Mouse (Mus musculus) brown adipose tissue, adult 24 weeks (tissue): ENCODE measurements around the gene Senp1. TPM values are rescaled to one million over a fixed set of nuclear protein-coding genes. Genes with fewer than 3 reads are reported as not detected.

Source experiments
- H3K27ac ChIP-seq: fragments of 200-500 bp; replicated peaks from 2 replicates; pipeline ENCODE4 v1.5.1; 2012; ENCODE audit warnings: low read depth, mild to moderate bottlenecking, low read length
- H3K4me1 ChIP-seq: fragments of 200-500 bp; 2 replicates; pipeline ENCODE4 v1.6.1; 2012; ENCODE audit warnings: low read length, mixed read lengths; ENCODE audit not compliant: control insufficient read depth, insufficient read depth, insufficient read length
- H3K4me3 ChIP-seq: fragments of 200-500 bp; 2 replicates; pipeline ENCODE4 v1.5.1; 2012; ENCODE audit warnings: low read depth, mild to moderate bottlenecking, low read length, moderate library complexity; ENCODE audit not compliant: insufficient read depth
- polyA plus RNA-seq: library from polyadenylated mRNA; stranded (reverse); fragments of >200 nt; gene quantifications from 2 replicates; pipeline ENCODE4 v1.2.4, GENCODE M21; 2012; ENCODE audit not compliant: missing spikeins, insufficient read depth, insufficient read length

The Senp1 gene
- polyA plus RNA-seq, 1 experiment = 6.0 TPM

DNA sequence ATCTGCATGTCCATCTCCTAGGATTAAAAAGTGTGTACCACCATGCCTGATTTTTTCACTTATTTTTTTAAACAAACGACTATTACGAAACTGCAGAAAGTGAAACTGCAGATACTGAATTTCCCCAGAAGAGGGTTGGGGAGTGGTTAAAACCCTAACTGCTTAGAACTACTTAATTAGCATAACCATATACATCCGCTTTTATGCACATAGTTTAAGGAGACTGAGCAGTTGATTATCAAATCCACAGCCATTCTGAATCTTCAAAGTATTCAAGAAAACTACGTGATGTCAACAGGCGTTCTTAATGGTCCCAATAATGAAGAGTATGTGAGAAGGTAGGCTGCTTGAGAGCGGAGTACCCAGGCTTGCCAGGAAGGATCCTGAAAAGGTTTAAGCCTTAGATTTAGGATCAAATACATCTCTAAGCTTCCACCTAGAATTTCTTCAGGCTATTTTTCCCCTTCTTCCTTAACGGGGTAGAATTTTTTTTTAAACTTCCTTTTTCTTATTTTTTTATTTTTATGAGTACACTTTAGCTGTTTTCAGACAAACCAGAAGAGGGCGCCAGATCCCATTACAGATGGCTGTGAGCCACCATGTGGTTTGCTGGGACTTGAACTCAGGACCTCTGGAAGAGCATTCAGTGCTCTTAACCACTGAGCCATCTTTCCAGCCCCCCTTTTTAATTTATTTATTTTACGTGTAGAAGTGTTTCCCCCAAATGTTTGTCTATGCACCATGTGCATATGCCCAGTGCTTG, 3.9 kb downstream of the Senp1 start:
- no peak overlapping the region for H3K4me3 ChIP-seq

DNA sequence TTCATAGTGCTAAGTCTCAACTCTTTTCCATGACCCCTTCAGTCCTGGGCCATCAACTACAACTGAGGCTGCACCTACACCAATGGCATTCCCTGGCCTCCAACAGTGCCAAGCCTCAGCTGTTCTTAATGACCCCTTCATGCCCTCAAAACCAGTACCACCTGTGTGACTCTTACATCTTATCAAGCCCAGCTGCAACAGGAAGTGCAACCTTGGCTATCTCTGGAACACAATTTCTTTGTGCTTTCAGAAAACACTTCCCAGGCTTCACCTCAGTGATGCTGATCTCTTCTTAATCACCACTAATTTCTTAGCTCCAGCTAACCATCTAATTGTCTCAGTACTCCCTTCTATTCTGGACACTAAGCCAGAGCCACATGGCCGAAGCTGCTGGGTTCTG, 4.7 kb downstream of the Senp1 start:
- no peaks in the 10 kb centered on the region for H3K4me1 ChIP-seq
- no peak overlapping the region for H3K4me3 ChIP-seq
- no peak overlapping the region for H3K27ac ChIP-seq

More for the DNA sequence above, 3.9 kb downstream of the Senp1 start:
- Histone ChIP-seq H3K4me1 (no peaks in the 10 kb centered on the region), H3K27ac (no peak overlapping the region; the same call in 1 of the 2 replicates)

DNA sequence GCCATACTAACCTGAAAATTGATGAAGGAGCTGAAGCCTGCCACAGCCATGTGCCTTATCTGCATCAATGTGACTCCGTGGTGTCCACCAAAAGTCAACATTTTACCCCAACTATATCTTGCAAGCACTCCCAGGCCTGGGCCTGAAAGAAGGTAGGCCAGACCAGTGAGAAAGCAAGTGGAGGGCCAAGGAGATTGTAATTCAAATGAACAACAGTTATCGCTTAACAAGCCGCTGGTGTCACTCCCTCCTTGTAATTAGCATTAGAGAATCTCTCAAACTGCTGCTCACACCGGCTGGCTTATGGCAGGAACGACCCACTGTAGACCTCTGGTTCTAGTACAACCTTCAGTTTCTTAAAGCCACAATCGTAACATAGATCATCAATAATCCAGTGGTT, 16.6 kb downstream of the Senp1 start:
- H3K4me3 ChIP-seq = no peak overlapping the region
- no peaks in the 10 kb centered on the region for H3K4me1 ChIP-seq
- no peak overlapping the region for H3K27ac ChIP-seq

DNA sequence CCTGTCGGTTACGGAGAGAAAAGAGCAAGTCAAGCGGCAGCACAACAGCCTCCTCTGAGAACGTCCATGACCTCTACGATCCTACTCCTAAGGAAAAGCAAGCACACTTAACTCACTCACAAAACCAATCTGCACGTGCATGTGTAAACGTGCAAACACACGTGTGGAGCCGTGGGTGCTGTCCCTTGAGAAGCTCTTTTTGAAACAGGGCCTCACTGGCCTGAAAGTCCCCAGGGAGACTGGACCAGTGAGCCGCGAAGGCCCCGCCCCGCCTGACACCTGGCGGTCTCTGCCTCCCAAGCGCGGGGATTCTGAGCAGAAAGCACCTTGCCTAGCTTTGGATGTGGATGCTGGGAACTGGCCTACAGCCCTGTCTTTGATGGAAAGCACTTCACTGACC, 18.5 kb downstream of the Senp1 start:
- no peak overlapping the region for H3K27ac ChIP-seq
- no peaks in the 10 kb centered on the region for H3K4me1 ChIP-seq
- H3K4me3 ChIP-seq = no peak overlapping the region

DNA sequence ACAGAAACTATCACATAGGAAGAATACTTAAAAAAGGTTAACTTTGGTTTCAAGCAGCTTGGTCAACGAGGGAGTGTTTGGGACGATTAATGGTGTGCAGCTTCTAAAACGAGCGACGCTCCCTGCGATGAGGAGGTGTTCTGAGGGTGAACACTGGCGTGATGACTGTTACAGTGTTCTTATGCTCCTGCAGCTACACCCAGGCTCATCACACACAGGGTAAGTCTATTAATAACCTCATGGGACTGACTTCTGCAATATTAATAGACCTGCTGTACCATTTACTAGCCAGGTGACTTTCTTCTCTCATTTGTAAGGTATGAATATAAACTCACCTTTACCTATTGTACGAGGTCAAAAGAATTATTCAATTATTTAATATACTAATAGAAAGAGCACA, 19.0 kb downstream of the Senp1 start:
- no peak overlapping the region for H3K27ac ChIP-seq
- H3K4me3 ChIP-seq = no peak overlapping the region

DNA sequence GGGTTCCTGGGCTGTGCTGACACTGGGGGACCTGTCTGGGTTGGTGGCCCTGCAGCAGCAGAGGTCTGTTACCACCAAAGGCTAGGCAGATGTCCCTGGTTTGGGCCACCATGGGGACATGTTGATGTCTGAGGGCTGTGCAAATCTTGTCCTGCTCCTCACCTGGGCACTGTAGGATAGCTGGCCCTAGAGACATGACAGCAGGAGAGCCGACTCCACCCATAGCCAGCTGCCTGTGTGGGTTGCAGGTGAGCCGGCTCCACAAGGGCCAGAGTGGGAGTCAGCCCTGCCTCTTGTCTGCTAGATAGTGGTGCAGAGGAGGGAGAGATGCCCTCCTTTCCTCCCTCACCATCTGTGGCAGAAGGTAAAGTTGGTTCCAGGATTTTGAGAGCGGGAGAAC, 23.2 kb downstream of the Senp1 start:
- Histone ChIP-seq H3K4me3 (no peak overlapping the region), H3K27ac (no peak overlapping the region), H3K4me1 (no peaks in the 10 kb centered on the region)

More for the DNA sequence above, 19.0 kb downstream of the Senp1 start:
- H3K4me1 ChIP-seq = no peaks in the 10 kb centered on the region

DNA sequence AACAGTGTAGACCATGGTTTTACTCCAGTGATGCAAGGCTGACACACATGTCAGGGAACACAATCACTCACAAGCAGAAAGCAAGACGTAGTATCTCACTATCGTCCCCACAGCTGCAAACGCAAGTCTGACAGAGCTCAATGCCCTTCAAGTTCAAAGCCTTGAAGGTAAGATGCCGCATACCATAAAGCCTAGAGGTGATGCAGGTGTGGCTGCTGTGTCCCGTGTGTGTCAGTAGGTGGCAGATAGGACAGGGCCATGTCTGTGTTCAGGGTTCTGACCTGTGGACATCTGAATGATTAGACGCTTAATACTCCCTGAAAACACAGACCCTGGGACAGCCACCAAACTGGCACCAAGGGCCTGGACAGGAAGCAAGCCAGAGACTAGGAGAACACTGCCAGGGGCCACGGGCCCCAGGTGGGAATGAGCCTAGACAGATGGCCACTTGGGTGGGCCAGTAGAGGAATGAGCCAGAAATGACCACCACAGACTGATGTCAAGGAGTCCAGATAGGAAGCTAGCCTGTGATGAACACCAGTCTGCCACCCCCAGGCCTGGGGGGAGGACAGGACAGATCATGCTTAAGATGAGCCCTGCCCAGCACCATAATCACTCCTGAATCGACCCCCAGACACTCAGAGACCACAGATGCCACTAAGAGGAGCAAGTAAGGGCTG, 23.8 kb downstream of the Senp1 start:
- H3K4me3 ChIP-seq = no peak overlapping the region
- H3K27ac ChIP-seq = no peak overlapping the region

DNA sequence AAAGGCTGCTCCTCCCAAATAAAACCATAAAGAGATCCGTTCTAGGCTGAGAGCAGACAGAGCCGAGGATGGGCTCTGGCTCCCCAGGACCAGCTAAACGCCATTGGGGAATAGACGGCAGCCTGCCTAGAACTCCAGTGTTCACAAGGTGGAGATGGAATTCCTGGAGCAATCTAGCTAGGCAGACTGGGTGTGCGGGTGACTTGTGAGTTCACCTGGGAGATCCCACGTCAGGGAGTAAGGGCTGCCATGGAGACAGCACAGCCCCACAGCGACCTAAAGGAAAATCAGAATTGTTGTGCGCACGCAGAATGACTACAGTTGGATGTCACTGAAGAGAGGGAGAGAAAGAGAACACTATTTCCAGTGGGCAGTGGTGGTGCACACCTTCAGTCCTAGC, 25.0 kb downstream of the Senp1 start:
- Histone ChIP-seq H3K27ac (no peak overlapping the region), H3K4me1 (no peaks in the 10 kb centered on the region)

More for the DNA sequence above, 23.8 kb downstream of the Senp1 start:
- no peaks in the 10 kb centered on the region for H3K4me1 ChIP-seq

DNA sequence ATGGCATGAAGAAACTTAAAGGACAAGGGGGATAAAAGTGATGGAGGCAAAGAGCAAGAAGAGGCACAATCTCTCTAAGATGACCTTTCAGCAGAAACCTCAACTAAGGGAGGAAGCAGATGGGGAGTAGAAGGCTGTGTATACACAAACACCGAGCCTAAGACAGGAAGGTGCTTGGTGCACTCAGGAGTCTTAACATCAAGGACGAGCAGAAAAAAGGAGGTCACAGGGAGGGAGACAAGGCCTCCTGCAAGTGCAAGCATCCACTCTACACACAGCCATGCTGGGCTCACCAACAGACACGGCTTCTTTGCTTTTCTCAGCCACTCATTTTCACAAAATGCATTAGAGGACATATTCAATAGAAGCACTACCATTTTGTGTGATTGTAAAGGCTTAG, 26.1 kb downstream of the Senp1 start:
- Histone ChIP-seq H3K27ac (no peak overlapping the region), H3K4me3 (no peak overlapping the region), H3K4me1 (no peaks in the 10 kb centered on the region)

More for the DNA sequence above, 25.0 kb downstream of the Senp1 start:
- no peak overlapping the region for H3K4me3 ChIP-seq

DNA sequence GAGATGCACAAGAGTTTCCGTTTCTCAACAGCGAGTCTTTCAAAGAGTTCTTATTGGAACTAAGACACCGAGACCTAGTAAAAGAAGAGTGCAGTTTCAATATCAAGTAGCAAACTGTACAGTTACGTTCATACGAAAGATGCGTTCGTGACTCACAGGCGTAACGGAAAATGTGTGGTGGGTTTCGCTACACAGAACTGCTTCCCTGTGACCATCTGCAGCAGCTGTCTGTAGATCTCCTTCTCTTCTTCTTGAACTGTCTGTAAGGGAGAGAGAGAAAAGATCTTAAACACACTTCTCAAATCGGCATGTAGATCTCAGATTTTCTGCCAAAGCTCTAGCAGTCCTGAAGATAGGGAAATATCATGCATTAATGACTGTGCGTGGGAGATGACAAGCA, 26.9 kb downstream of the Senp1 start:
- Histone ChIP-seq H3K4me3 (no peak overlapping the region), H3K4me1 (no peaks in the 10 kb centered on the region), H3K27ac (no peak overlapping the region)

DNA sequence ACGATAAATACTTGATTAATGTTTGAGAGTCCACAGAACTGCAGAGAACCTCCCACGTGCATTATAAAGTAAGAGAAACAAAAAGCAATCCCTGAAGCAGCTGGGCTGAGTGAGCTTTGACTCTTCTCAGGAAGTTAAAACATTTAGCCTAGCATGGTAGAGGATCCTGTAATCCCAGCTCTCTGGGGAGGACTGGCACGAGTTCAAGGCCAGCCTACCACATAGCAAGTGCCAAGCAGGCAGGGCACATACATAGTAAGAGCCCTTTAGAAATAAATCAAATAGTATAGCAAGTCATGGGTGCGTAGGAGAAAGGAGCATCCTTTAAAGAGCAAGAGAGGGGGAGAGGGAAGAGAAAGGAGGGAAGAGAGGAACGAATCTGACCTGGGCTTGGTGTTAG, 27.7 kb downstream of the Senp1 start:
- Histone ChIP-seq H3K4me3 (no peak overlapping the region), H3K4me1 (no peaks in the 10 kb centered on the region), H3K27ac (no peak overlapping the region)

DNA sequence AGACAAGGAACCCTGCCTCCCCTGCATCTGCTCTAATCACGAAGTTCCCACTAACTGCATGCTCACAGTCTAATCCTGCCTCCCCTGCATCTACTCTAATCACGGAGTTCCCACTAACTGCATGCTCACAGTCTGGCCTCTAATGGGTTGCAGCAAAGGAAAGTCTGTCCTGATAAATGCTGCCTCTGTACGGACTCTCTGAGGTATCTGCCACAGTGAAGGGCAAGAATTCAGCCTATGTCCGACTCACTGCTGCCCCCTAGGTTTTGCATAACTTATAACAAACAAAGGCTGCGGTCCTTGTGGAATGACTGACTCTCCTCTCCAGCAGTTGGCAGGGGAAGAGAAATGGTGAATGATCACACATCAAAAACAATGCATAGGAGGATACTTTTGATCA, 38.3 kb downstream of the Senp1 start:
- Histone ChIP-seq H3K4me1 (no peaks in the 10 kb centered on the region), H3K4me3 (no peak overlapping the region)

DNA sequence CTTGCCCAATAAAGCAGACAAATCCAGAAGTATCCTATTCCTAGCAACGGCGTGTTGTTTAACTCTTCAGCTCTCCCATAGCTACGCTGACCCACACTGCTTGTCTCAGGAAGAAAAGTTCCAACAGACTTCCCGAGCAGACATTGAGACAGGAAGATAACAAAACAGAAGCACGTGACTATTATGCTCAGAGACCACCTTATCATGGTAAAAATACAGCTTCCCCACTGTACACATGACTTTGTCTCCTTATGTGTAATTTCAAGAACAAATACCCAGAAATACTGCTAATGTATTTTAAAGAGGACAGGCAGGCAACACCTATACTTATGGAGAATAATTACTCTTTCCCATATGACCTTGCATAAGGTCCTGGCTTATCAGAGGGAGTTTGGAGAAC, 41.9 kb downstream of the Senp1 start:
- Histone ChIP-seq H3K27ac (no peak overlapping the region), H3K4me3 (no peak overlapping the region), H3K4me1 (no peaks in the 10 kb centered on the region)

More for the DNA sequence above, 38.3 kb downstream of the Senp1 start:
- no peak overlapping the region for H3K27ac ChIP-seq

DNA sequence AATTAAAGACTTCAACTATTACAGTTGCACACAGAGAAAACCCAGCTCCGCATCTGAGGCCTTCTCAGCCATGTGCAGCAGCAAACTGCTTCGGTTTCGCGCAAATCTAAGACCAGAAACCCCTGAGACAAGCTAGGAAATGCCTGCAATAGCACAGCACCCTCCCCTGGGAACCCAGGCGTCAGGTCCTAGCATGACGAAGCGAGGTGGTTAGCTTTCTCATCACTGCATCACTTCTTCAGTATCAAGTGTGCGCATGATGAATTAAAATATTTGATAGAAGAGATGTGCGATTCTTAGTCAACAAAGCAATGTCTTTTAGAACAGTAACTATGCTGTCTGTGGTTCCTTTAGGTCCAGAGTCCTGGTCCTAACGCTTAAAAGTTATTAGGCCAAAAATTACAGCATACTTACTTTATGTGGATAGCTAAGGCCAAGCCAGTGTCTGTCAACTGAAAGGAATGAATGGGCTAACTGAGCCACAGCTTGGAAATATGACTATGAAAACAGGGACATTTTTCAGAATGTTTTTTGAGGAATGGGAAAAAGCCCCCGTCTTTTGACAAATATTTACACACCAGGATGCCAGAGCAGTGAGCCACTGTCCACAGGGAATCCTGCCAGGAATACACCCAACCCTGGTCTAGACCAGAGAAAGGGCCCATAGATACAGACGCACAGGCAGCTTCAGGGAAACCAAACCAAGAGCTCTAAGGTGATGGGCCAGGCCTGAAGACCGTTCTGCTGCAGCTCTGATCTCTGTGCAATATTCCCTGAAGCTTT, 44.4 kb downstream of the Senp1 start:
- H3K4me1 ChIP-seq = no peaks in the 10 kb centered on the region

DNA sequence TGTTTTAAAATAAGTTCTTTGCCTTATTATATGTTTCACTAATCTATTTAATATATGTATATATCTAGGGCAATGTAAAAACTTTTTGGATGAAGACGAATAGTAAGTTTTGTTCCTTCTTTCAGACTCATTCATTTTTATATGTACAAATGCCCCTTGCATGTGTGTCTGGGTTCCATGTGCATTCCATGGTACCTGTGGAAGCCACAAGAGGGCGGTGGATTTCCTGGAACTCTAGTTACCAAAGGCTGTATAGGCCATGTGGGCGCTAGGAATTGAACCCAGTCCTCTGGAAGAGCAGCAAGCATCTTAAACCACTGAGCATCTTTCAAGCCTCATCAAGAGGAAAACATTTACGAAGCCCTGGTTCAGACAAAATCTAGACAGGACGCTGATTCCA, 49.2 kb downstream of the Senp1 start:
- Histone ChIP-seq H3K27ac (no peak overlapping the region), H3K4me1 (no peaks in the 10 kb centered on the region)

More for the DNA sequence above, 44.4 kb downstream of the Senp1 start:
- no peak overlapping the region for H3K4me3 ChIP-seq
- H3K27ac ChIP-seq = no peak overlapping the region

More for the DNA sequence above, 49.2 kb downstream of the Senp1 start:
- no peak overlapping the region for H3K4me3 ChIP-seq
